Mouse (Mus musculus) E14TG2a.4 (cell line): ENCODE results near the gene Tspan9.
A peak's percentile ranks its signal among the peaks of the same experiment; 100 is the strongest.

ENCODE experiments used
- H3K27me3 ChIP-seq: 2 replicates; pipeline ENCODE4 v1.6.1; 2014; ENCODE audit warnings: low read length, control low read depth; ENCODE audit not compliant: insufficient read depth
- H3K36me3 ChIP-seq: 2 replicates; pipeline ENCODE4 v1.6.1; 2014; ENCODE audit warnings: low read length, control low read depth; ENCODE audit not compliant: insufficient read depth
- H3K4me1 ChIP-seq: replicated peaks from 2 replicates; pipeline ENCODE4 v1.6.1; 2014; ENCODE audit warnings: low read depth, low read length, control low read depth
- H3K4me3 ChIP-seq: replicated peaks from 2 replicates; pipeline ENCODE4 v1.5.1; 2014; ENCODE audit warnings: mild to moderate bottlenecking, low read length
- H3K9me3 ChIP-seq: 2 replicates; pipeline ENCODE4 v1.6.1; 2014; ENCODE audit warnings: low read length, control low read depth
- CTCF ChIP-seq: conservative IDR thresholded peaks from 2 replicates; pipeline ENCODE4 v1.5.1; 2014; ENCODE audit warnings: low read length
- NANOG ChIP-seq: IDR thresholded peaks from 2 replicates; pipeline ENCODE4 v1.6.1; 2014; ENCODE audit warnings: borderline replicate concordance, low read length, mixed read lengths
- POU5F1 ChIP-seq: IDR thresholded peaks from 2 replicates; pipeline ENCODE4 v1.6.1; 2014; ENCODE audit warnings: low read length, borderline replicate concordance

Gene Tspan9

DNA sequence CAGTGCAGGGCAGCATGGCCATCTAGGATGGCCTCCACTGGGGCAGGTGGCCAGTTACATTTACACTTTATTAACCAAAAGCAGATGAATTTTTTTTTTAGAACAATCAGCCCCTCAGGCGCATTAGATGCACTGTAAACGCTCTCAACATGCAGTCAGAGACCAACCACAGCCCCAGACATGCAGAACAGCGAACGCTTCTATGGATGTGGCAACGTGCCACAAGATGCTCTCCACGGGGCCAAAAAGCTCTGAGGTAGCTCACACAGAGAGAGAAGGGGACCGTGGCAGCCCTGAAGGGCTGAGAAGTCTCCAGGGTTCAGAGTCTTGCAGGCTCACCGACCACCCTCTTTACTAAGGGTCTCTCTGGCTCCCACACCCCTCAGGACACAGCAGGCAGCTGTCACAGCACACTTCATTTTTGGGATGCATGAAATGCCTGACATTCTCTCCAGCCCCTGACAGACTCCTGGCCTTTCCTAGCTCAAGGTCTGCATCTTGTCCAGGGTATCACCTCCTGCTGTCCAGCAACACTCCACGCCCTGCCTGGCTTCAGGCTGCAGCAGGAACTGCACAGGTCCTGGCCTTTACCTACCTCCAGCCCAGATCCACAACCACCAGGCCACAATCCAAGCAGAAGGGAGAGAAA lies 63.7 kb downstream of the Tspan9 start:
- Histone ChIP-seq H3K9me3 (no peaks in the 10 kb centered on the region), H3K4me3 (no peak overlapping the region), H3K36me3 (peaks cover 39% of the 10 kb centered on the region), H3K27me3 (no peaks in the 10 kb centered on the region), H3K4me1 (peaks cover 25% of the 10 kb centered on the region)
- TF ChIP-seq CTCF (no peak), NANOG (no peak), POU5F1 (no peak)

DNA sequence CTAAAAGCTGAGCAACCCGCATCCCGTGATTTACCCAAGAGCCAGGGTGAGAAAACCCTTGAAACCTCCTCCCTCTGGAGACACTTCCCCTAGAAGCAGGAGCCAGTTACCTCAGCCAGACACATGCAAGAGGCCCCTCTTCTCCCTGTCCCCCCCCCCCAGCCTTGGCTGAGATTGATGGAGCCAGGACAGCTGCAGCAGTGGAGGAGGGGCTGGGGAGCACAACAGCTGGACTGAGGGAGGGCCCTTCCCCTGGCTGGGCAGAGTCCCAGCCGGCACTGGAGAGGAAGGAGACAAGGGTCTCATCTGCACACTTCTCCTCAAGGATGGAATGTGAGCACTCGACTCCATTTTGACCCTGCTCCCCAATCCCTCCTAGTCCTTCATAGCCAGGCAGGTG lies 64.9 kb downstream of the Tspan9 start:
- Histone ChIP-seq H3K36me3 (peaks cover 39% of the 10 kb centered on the region), H3K4me1 (peaks cover 21% of the 10 kb centered on the region), H3K9me3 (no peaks in the 10 kb centered on the region), H3K4me3 (no peak overlapping the region), H3K27me3 (no peaks in the 10 kb centered on the region)
- TF ChIP-seq POU5F1 (no peak), CTCF (no peak), NANOG (no peak)

DNA sequence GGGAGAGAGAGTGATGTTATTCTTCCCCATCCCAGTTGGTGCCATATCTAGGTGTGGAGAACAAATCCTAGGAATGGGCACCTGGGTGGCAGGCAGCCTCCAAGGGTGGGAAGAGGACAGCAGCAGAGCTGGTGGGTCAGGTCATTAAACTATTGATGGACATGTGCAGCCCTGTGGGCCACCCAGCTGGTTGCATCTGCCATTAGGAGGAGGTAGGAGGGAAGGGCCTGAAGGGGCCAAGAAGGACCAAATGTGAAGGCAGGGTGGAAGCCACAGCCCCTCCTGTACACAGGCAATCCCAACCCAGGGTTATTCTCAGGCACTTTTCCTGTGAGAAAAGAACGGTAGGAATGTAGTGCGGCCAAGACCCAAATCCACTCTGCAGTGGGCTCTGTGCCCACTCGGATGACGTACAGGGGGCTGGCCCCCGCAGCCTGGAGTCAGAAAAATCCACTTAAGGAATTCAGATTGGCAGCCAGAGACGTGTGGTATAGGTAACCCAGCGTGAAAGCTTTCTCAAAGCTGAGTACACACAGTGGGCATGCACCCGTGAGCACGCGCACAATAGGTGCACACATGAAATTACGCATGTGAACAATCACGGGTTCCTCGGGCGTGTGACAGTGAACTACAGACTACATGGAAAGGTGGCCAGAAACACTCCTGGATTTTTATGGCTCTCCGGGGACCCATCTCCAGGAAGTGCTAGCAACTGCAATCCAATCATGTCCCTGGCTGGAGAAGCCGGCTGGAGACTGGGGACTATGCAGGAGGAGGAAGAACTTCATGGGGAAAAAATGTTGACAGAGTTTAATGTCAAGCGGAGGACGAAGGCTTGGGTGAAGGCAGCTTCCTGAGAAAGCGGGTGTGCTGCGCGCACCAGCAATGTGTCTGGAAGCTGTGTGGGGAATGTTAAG lies 67.0 kb downstream of the Tspan9 start:
- TF ChIP-seq POU5F1 = no peak
- H3K4me3 ChIP-seq = no peak overlapping the region
- no peaks in the 10 kb centered on the region for H3K27me3 ChIP-seq
- H3K4me1 ChIP-seq = peaks cover 18% of the 10 kb centered on the region
- no peaks in the 10 kb centered on the region for H3K9me3 ChIP-seq
- peaks cover 24% of the 10 kb centered on the region for H3K36me3 ChIP-seq

DNA sequence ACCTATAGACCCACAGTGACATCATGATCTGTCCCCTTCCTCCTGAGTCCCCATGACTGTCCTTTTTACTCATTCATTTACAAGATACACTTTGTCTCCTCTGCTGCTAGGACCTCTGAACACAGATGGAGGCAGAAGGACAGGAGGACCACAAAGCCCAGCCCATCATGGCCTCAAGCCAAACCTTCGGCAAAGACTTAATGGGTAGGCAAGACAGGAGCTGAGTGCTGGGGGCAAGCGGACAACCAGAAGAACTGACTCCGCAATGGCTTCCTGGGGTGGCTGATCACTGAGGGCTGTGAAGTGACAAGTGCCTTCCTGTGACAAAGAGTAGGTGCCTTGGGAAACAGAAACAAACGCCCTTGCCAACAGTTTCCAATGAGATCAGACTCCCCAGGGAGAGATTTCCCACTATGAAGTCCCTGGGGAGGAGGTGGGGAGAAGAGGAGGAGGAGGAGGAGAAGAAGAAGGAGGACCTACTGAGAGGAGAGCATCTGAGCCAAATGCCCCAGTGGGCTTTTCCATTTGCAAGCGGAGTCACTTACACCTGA lies 67.9 kb downstream of the Tspan9 start:
- no peaks in the 10 kb centered on the region for H3K27me3 ChIP-seq
- peaks cover 21% of the 10 kb centered on the region for H3K4me1 ChIP-seq
- no peak overlapping the region for H3K4me3 ChIP-seq
- TF ChIP-seq NANOG (no peak), CTCF (no peak), POU5F1 (no peak)
- H3K9me3 ChIP-seq = no peaks in the 10 kb centered on the region
- peaks cover 22% of the 10 kb centered on the region for H3K36me3 ChIP-seq

DNA sequence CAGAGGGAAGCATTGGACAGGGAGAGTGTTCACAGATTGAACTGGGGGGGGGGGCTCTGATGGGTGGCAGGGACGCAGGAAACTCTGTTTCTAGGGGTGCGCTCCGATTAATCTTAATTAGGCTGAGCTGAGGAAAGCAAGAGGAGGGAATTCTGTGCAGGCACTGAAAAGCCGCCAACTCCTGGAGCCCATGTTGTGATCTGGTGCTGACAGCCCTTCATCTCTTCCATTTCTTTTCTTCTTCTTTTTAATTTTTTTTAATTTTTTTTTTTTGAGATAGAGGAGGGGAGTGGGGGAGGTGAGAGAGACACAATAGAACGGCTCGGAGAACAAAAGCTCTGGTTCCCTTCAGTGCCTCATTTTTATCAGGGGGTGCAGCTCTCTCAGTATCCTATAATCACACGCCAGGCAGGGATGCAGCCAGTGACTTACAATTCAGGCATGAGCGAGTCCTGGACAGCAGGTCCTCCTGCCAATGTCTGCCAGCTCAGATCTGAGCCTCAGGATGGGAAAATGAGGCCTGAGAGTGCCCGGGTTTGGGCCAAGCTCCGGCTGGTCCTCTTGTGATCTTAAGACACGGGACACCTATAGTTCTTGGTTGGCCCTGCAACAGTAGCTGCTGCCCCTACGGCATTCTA lies 72.4 kb downstream of the Tspan9 start:
- no peaks in the 10 kb centered on the region for H3K27me3 ChIP-seq
- no peak overlapping the region for H3K4me3 ChIP-seq
- no peaks in the 10 kb centered on the region; the same call in 1 of the 2 replicates for H3K36me3 ChIP-seq
- peaks cover 17% of the 10 kb centered on the region for H3K4me1 ChIP-seq
- no peak for TF ChIP-seq CTCF
- no peaks in the 10 kb centered on the region for H3K9me3 ChIP-seq

DNA sequence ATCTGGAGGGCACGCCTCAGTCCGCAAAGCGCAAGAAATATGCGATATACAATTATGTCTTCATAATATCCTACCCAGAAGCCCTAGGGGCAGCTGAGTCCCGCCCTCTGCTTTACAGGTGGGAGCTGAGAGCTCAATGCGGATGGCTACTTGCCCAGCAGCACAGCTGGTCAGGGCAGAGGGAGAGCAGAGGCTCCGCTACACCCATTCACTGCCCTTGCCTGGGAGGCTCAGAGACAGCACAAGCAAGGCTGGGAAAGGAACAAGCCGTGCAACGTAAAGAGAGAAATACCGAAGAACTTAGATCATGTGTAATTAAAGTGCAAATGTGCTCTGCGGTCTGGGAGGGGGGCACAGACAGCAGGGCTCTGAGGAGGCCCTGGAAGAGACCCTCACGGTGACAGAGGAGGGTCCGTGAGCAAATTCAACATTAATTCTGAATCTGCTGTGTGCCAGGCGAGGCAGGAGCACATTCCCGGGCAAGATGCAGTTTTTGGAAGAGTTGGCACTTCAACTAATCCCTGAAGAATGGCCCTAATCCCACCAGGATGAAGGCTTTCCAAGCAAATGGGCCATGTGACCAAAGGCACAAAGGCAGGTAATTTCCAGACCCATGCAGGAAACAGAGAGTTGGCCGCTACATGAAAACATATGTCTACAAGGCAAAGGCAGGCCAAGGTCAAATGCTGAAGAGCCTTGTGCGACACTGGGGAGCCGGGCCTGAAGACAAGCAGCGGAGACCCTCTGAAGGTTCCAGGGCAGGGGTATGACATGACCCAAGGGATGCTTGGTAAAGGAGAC lies 73.1 kb downstream of the Tspan9 start:
- no peaks in the 10 kb centered on the region; the same call in 1 of the 2 replicates for H3K36me3 ChIP-seq
- no peaks in the 10 kb centered on the region for H3K27me3 ChIP-seq
- peaks cover 25% of the 10 kb centered on the region for H3K4me1 ChIP-seq
- H3K9me3 ChIP-seq = no peaks in the 10 kb centered on the region
- no peak for TF ChIP-seq NANOG
- TF ChIP-seq POU5F1 = no peak
- no peak for TF ChIP-seq CTCF
- H3K4me3 ChIP-seq = no peak overlapping the region

DNA sequence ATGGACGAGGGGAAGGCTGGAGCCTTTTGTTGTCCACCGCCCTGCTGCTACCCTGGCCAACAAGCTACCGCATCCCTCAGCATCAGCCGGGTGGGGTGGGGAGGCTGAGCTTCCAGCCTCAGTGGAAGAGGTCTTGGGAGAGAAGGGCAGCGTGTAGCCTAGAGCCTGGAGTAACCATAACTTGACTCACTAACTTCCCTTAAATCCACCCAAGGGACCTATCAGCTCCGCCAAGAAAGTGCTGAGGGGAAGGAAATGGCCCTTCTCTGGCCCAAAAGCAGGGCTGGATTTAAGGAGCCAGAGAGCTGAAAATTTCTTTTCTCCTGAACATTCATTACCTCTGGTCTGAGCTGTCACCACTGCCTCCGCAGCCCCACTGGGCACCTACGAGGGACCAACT lies 75.2 kb downstream of the Tspan9 start:
- no peak for TF ChIP-seq NANOG
- no peak for TF ChIP-seq POU5F1
- TF ChIP-seq CTCF = no peak
- Histone ChIP-seq H3K9me3 (no peaks in the 10 kb centered on the region), H3K36me3 (no peaks in the 10 kb centered on the region), H3K27me3 (no peaks in the 10 kb centered on the region), H3K4me3 (no peak overlapping the region), H3K4me1 (peaks cover 29% of the 10 kb centered on the region)

DNA sequence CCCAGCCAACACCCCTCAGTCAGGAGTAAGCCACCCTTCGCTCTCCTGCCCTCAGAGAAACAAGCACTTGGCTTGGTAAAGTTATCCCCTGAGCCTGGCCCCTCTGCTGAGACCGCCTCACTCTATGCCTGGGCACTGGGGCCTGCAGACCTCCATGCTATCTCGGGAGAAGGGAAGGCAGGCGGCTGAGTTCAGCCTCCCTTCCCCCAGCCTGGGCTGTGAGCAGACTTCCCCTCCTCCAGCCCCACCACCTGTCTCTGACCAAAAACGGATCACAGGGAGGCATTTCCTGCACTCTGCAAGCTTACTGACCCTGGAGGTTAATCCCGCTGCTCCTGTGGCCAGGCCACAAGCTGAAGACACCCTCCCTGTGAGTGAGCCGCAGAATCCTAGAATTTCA lies 77.4 kb downstream of the Tspan9 start:
- no peaks in the 10 kb centered on the region for H3K9me3 ChIP-seq
- H3K4me1 ChIP-seq = peaks cover 33% of the 10 kb centered on the region
- H3K36me3 ChIP-seq = 0 out of 2 replicates have a peak, but pooled peaks cover 3% of the 10 kb centered on the region
- TF ChIP-seq NANOG (no peak), CTCF (no peak), POU5F1 (no peak)
- H3K4me3 ChIP-seq = peak overlapping the region; percentile 46
- H3K27me3 ChIP-seq = no peaks in the 10 kb centered on the region
